Mouse (Mus musculus): ENCODE measurements at regions not wholly inside any gene's neighbourhood (a gene's known extent, or its start where the extent isn't known, plus 50 kb on each side); places are given as distances from the start of the nearest gene placed in this dataset.

DNA sequence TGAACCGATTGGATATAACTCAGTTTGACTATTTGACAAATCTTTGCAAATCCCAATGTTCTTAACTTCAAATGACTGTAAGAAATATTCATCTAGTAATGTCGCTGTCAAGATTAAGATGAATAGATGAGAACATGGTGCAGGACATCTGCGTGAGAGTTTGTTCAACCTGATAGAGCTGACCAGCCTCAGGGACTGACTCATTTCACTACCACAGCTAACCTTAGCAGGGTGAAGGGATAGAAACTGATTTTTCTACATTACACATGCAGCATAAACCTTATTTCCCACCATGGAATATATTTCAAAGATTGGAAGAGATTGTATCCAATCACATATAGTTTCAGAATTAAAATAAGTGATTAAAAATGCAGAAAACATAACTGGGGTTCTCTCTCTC is 507.8 kb upstream of the Gulo start:
- H3K4me2 ChIP-seq (ENCODE audit: low read depth), result no peak overlapping the region
- DNase-seq (no peak), ATAC-seq (no peak)
- H3K36me3 ChIP-seq (ENCODE audit: insufficient read depth), result no peaks in the 10 kb centered on the region
- no peaks in the 10 kb centered on the region for H3K9me3 ChIP-seq (ENCODE audit: low read length)
- H3K27me3 ChIP-seq (ENCODE audit: insufficient read depth, low read length), result no peaks in the 10 kb centered on the region
- H3K9ac ChIP-seq, result no peak overlapping the region
- H3K4me1 ChIP-seq (ENCODE audit: insufficient read depth), result no peaks in the 10 kb centered on the region
- H3K4me3 ChIP-seq (ENCODE audit: low read depth, low read length), result no peak overlapping the region
- 93% methylated on average over 3 of the region's 3 CpGs for WGBS
- H3K27ac ChIP-seq (ENCODE audit: low read depth, low read length), result no peak overlapping the region
- TF ChIP-seq CTCF (IDR thresholded peaks at IDR 0.05; ENCODE audit: low read depth), result no peak

DNA sequence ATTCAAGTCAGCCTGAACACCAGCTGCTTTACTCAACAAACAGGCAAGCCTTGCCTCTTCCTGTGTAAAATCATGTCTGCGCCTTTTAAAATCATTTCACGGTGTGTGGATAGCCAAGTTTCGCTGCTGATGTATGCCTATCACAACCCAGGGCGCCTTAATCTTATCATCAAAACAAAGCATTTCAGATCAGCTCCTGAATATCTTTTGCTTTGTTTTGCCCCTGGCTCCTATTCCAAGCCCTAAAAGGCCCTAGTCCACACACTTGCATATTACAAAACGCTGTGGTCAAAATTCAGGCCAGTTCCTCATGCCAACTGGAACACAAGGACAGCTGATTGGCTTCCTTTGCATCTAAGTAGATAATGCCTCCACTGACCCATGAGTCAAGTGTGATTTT is 501.7 kb upstream of the Gulo start:
- 48% methylated on average over 5 of the region's 5 CpGs for WGBS
- H3K4me3 ChIP-seq (ENCODE audit: low read depth, low read length), result no peak overlapping the region
- TF ChIP-seq CTCF (IDR thresholded peaks at IDR 0.05; ENCODE audit: low read depth), result no peak
- 0 out of 2 replicates have a peak, but pooled peaks cover 6% of the 10 kb centered on the region for H3K4me1 ChIP-seq (ENCODE audit: insufficient read depth)
- ATAC-seq (peak; percentile 65; the same call in 1 of the 2 replicates), DNase-seq (peak; percentile 31)
- no peak overlapping the region for H3K27ac ChIP-seq (ENCODE audit: low read depth, low read length)
- no peaks in the 10 kb centered on the region for H3K36me3 ChIP-seq (ENCODE audit: insufficient read depth)
- H3K9ac ChIP-seq, result no peak overlapping the region
- no peaks in the 10 kb centered on the region for H3K9me3 ChIP-seq (ENCODE audit: low read length)
- no peaks in the 10 kb centered on the region for H3K27me3 ChIP-seq (ENCODE audit: insufficient read depth, low read length)
- no peak overlapping the region for H3K4me2 ChIP-seq (ENCODE audit: low read depth)

GRCm38 (mm10) chr14:66510218-66510617 is 501.2 kb upstream of the Gulo start:
- no peak for TF ChIP-seq CTCF (IDR thresholded peaks at IDR 0.05; ENCODE audit: low read depth)
- H3K4me3 ChIP-seq (ENCODE audit: low read depth, low read length), result no peak overlapping the region
- H3K36me3 ChIP-seq (ENCODE audit: insufficient read depth), result no peaks in the 10 kb centered on the region
- H3K4me2 ChIP-seq (ENCODE audit: low read depth), result no peak overlapping the region
- 68% methylated on average over 1 of the region's 1 CpGs for whole genome bisulfite sequencing
- H3K9ac ChIP-seq, result no peak overlapping the region
- DNase-seq, result no peak
- ATAC-seq, result no peak
- H3K27me3 ChIP-seq (ENCODE audit: insufficient read depth, low read length), result no peaks in the 10 kb centered on the region
- 0 out of 2 replicates have a peak, but pooled peaks cover 6% of the 10 kb centered on the region for H3K4me1 ChIP-seq (ENCODE audit: insufficient read depth)
- no peak overlapping the region for H3K27ac ChIP-seq (ENCODE audit: low read depth, low read length)
- no peaks in the 10 kb centered on the region for H3K9me3 ChIP-seq (ENCODE audit: low read length)

DNA sequence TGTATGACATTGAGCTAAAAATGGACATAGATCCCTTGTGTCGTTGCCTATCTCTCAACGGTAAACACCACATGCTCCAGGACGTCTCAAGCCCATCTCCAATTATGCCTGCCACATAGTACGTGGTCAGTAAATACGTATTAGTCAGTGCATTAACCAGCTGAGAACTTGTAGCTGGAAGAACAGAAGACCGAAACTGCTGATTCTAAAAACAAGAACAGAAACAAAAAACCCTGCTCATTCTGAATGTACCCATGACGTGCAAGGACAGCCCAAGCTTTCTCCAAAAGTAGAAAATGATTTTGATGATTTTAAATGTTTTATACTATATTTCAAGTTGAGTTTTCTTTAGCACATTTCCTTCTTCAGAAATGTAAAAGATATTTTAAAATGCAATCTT is 500.7 kb upstream of the Gulo start:
- H3K9ac ChIP-seq, result no peak overlapping the region
- no peaks in the 10 kb centered on the region for H3K27me3 ChIP-seq (ENCODE audit: insufficient read depth, low read length)
- no peaks in the 10 kb centered on the region for H3K9me3 ChIP-seq (ENCODE audit: low read length)
- no peak overlapping the region for H3K4me3 ChIP-seq (ENCODE audit: low read depth, low read length)
- H3K27ac ChIP-seq (ENCODE audit: low read depth, low read length), result no peak overlapping the region
- WGBS, result 92% methylated on average over 7 of the region's 7 CpGs
- ATAC-seq (no peak), DNase-seq (no peak)
- TF ChIP-seq CTCF (IDR thresholded peaks at IDR 0.05; ENCODE audit: low read depth), result no peak
- H3K4me1 ChIP-seq (ENCODE audit: insufficient read depth), result 0 out of 2 replicates have a peak, but pooled peaks cover 6% of the 10 kb centered on the region
- no peak overlapping the region for H3K4me2 ChIP-seq (ENCODE audit: low read depth)
- no peaks in the 10 kb centered on the region for H3K36me3 ChIP-seq (ENCODE audit: insufficient read depth)

- Histone ChIP-seq H3K9me3 (ENCODE audit: low read length) (no peaks in the 10 kb centered on the region), H3K4me2 (ENCODE audit: low read depth) (no peak overlapping the region), H3K4me3 (ENCODE audit: low read depth, low read length) (no peak overlapping the region), H3K27me3 (ENCODE audit: insufficient read depth, low read length) (no peaks in the 10 kb centered on the region), H3K9ac (no peak overlapping the region), H3K36me3 (ENCODE audit: insufficient read depth) (no peaks in the 10 kb centered on the region), H3K4me1 (ENCODE audit: insufficient read depth) (no peaks in the 10 kb centered on the region), H3K27ac (ENCODE audit: low read depth, low read length) (no peak overlapping the region)
- no peak for ATAC-seq
- 92% methylated on average over 6 of the region's 6 CpGs for WGBS
- no peak for DNase-seq
- TF ChIP-seq CTCF (IDR thresholded peaks at IDR 0.05; ENCODE audit: low read depth), result no peak
Observed at GRCm38 (mm10) chr14:66501995-66502394, 493.0 kb upstream of the Gulo start.

DNA sequence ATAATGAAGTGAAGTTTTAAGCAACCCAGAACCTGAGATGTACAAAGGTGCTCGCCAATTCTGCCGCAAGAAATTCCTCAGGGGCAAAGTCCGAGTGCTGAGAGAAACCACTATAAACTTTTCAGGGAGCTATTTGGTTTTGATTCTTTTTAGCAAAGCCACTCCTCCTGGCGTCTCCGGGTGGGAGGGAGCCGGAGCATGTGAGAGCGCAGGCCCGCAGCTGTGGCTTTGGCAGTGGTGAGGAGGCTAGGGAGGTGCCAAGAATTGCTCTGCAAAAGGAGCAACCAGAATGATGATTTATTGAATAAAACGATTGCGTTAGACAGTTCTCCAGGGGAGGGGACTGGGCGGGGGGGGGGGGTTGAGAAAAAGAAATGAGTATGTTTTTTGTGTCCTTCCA is 490.9 kb upstream of the Gulo start:
- Histone ChIP-seq H3K4me2 (ENCODE audit: low read depth) (peak overlapping the region; percentile 23), H3K9ac (no peak overlapping the region), H3K4me3 (ENCODE audit: low read depth, low read length) (no peak overlapping the region), H3K4me1 (ENCODE audit: insufficient read depth) (peaks cover 10% of the 10 kb centered on the region), H3K27ac (ENCODE audit: low read depth, low read length) (0 out of 2 replicates have a peak overlapping the region, but pooled peaks have one; percentile 40), H3K9me3 (ENCODE audit: low read length) (no peaks in the 10 kb centered on the region), H3K36me3 (ENCODE audit: insufficient read depth) (no peaks in the 10 kb centered on the region), H3K27me3 (ENCODE audit: insufficient read depth, low read length) (no peaks in the 10 kb centered on the region)
- 5% methylated on average over 11 of the region's 11 CpGs for WGBS
- peak; percentile 87 for DNase-seq
- ATAC-seq, result peak; percentile 91
- TF ChIP-seq CTCF (IDR thresholded peaks at IDR 0.05; ENCODE audit: low read depth), result no peak

- Histone ChIP-seq H3K27ac (ENCODE audit: low read depth, low read length) (peak overlapping the region; percentile 89), H3K9ac (no peak overlapping the region), H3K4me3 (ENCODE audit: low read depth, low read length) (no peak overlapping the region), H3K9me3 (ENCODE audit: low read length) (no peaks in the 10 kb centered on the region), H3K4me1 (ENCODE audit: insufficient read depth) (peaks cover 22% of the 10 kb centered on the region), H3K27me3 (ENCODE audit: insufficient read depth, low read length) (no peaks in the 10 kb centered on the region), H3K36me3 (ENCODE audit: insufficient read depth) (no peaks in the 10 kb centered on the region), H3K4me2 (ENCODE audit: low read depth) (no peak overlapping the region)
- 78% methylated on average over 1 of the region's 1 CpGs for WGBS
- DNase-seq, result peak; percentile 38
- peak; percentile 19; the same call in 1 of the 2 replicates for ATAC-seq
- no peak for TF ChIP-seq CTCF (IDR thresholded peaks at IDR 0.05; ENCODE audit: low read depth)
Observed at GRCm38 (mm10) chr14:66495146-66495545, 486.1 kb upstream of the Gulo start.

Data from forebrain, postnatal 0 days (tissue).